Mouse (Mus musculus) adrenal gland, postnatal 4 days (tissue): ENCODE data around the gene Fcrla. TPM values are rescaled to one million over a fixed set of nuclear protein-coding genes. Genes with fewer than 3 reads are reported as not detected.

Experiments
- DNase-seq, 2 experiments: peaks; one replicate each; pipeline ENCODE4 v3.0.0; 2021 to 2022; ENCODE audit warnings: low spot score in 2 of 2, mixed read lengths in 2 of 2
- total RNA-seq, 2 experiments: library from RNA; stranded (reverse); gene quantifications; 2 replicates each; pipeline ENCODE4 v1.2.3; 2021

Fcrla gene
- total RNA-seq, 2 experiments from 2014 or later: 0.64 to 1.0 TPM

GRCm38 (mm10) chr1:170889310-170889709 lies 38.1 kb downstream of the Fcrla start:
- DNase-seq: no peak

- DNase-seq: no peak
These were observed 41.3 kb downstream of the Fcrla start for GRCm38 (mm10) chr1:170886044-170886458.

DNA sequence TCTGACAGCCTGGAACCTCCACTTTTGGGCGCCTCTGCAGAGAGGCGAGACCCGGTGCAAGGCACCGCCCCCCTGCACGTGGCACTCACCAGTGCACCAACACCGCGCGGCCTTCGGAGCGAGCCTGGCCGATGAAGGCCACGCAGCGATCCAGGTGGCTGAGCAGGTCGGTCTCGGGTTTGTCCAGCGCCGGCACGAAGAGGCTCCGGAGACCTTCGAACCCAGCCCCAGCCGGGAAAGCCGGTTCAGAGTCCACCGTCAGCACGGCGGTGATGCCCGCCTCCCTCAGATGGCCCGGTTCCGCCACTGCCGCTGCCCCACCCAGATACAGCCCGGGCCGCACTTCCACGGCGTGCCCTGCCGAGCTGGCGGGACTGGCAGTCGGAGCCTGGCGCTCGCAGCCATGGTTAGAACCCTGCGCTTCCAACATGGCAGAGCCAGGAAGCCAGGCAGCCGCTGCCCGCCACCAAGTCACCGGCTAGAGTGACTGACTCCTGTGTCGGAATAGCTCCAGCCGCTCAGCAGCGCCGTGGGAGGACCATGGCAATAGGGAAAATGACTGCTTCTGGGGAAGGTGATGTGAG lies 42.3 kb downstream of the Fcrla start, which contains the start of the genes Gm26620 and Dusp12:
Gm26620 (plus strand) TSS at position 88 of the 584 bp plus-strand sequence.
Dusp12 (minus strand) TSS at position 563 of the 584 bp plus-strand sequence.
- peak; percentile 44 to 72 for DNase-seq

DNA sequence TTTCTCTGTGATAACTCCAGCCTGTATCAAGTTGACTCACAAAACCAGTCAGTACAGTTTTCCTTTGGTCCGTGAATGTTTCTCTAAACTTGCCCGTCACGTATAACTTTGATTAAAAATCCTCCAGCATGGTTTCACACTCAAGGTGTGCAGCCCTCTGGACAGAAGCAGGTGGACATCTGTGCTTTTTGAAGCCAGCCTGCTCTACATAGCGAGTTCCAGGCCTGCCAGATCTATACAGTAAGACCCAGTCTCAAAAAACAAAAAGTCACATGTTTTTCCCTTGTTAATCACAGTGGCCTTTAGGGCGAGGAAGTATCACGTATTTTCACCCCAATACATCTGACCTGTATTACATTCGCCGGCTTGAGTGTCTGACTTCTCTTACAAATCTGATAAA lies 43.0 kb downstream of the Fcrla start:
- DNase-seq: no peak

GRCm38 (mm10) chr1:170882915-170883485 lies 44.4 kb downstream of the Fcrla start:
- no peak for DNase-seq

- DNase-seq: no peak
These were observed 50.5 kb downstream of the Fcrla start for GRCm38 (mm10) chr1:170876906-170877305.

- no peak for DNase-seq
These were observed 51.7 kb downstream of the Fcrla start for GRCm38 (mm10) chr1:170875676-170876075.

GRCm38 (mm10) chr1:170871961-170872360 lies 55.4 kb downstream of the Fcrla start:
- no peak for DNase-seq

DNA sequence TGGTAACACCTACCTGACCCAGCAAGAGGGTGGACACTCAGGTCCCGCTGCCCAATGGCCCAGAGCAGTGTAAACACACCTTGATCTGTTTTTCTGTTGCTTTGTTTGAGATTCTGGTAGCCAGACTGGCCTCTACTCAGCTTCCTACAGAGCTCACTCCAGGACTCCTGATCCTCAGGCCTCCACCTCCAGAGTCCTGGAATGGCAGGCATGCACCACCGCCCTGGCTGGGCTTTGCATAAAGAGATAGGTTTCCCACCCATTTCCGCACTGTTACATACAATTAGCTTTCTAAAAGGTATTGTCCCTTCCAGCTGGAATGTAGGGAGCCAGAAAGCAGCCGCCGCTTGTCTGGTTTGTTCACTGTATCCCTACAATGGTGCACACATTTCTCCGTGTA lies 56.0 kb downstream of the Fcrla start:
- DNase-seq: no peak

- DNase-seq: no peak
These were observed 58.5 kb downstream of the Fcrla start for GRCm38 (mm10) chr1:170868905-170869283.

GRCm38 (mm10) chr1:170868107-170868904 lies 59.1 kb downstream of the Fcrla start:
- peak in 1 of 2 experiments; percentile 34 for DNase-seq

DNA sequence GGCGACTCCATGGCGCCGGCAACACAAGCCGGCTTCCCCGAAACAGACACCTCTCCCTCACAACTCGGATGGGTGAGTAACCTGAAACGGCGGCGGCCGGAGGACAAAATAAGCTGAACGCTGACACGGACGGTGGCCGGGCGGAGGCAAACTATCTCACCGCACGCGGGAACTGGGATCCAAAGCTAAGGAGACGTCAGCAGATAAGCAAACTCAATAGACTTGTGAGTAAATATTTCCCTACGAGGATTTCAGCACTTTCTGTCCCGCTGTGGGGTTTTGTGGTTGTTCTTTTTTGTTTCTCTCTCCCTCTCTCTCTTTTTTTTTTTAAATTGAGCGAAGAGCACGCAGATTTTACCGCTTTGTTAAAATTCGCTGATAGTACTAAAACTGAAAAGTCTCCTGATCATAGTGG lies 59.7 kb downstream of the Fcrla start, which contains the start of gene Atf6:
Atf6 (minus strand) TSS at position 81 of the 415 bp plus-strand sequence.
- peak; percentile 96 to 99 for DNase-seq

Other genes starting within 250 kb of the Fcrla start
- gene Atf6, start 59.8 kb downstream of the Fcrla start, total RNA-seq: 10 to 100 TPM; 28.1 to 30.4 TPM
- gene Gm26620, start 42.5 kb downstream of the Fcrla start, total RNA-seq: 1 to 10 TPM; 1.1 to 1.7 TPM
- 10 to 100 TPM; 24.1 to 26.4 TPM for gene Dusp12, start 42.0 kb downstream of the Fcrla start, total RNA-seq
- not detected for gene Fcrlb, start 14.6 kb downstream of the Fcrla start, total RNA-seq
- 10 to 100 TPM in 1 of 2 experiments, 1 to 10 TPM in 1; 7.0 to 11.3 TPM for gene Fcgr2b, start 49.0 kb upstream of the Fcrla start, total RNA-seq
- 1 to 10 TPM; 1.8 to 2.1 TPM for gene Fcgr4, start 91.3 kb upstream of the Fcrla start, total RNA-seq
- 10 to 100 TPM; 13.8 to 15.7 TPM for gene Fcgr3, start 137.4 kb upstream of the Fcrla start, total RNA-seq
- 1 to 10 TPM; 2.1 to 2.7 TPM for gene Cfap126, start 186.3 kb upstream of the Fcrla start, total RNA-seq
- 100 to 1,000 TPM; 359 to 386 TPM for gene Sdhc, start 223.0 kb upstream of the Fcrla start, total RNA-seq
- 10 to 100 TPM; 23.9 to 53.3 TPM for gene Mpz, start 223.1 kb upstream of the Fcrla start, total RNA-seq